Mouse (Mus musculus): Measurements from ENCODE around the gene Dync1li2. TPM values are rescaled to one million over a fixed set of nuclear protein-coding genes. Genes with fewer than 3 reads are reported as not detected.

The Dync1li2 gene
- total and polyA plus RNA-seq, 2 experiments from 2014 or later: 73.4 to 80.5 TPM

- no peak overlapping the region for H3K9ac ChIP-seq (replicated peaks; ENCODE audit: low read length, poor library complexity, severe bottlenecking)
Measured at GRCm38 (mm10) chr8:104412805-104413532, 29.9 kb downstream of the Dync1li2 start.

GRCm38 (mm10) chr8:104411972-104412371 is 30.9 kb downstream of the Dync1li2 start:
- no peak overlapping the region for H3K4me2 ChIP-seq (ENCODE audit: low read depth, low read length, poor library complexity, severe bottlenecking)
- no peak overlapping the region for H3K27ac ChIP-seq (ENCODE audit: low read depth, low read length)
- TF ChIP-seq CTCF (IDR thresholded peaks at IDR 0.05): no peak
- H3K4me1 ChIP-seq (ENCODE audit: insufficient read depth, low read length): no peaks in the 10 kb centered on the region
- no peak overlapping the region for H3K9ac ChIP-seq (replicated peaks; ENCODE audit: low read length, poor library complexity, severe bottlenecking)
- no peaks in the 10 kb centered on the region for H3K27me3 ChIP-seq (ENCODE audit: insufficient read depth, low read length)
- no peak for ATAC-seq (ENCODE audit: low FRiP score)
- no peak overlapping the region for H3K4me3 ChIP-seq (ENCODE audit: low read depth, low read length)
- no peaks in the 10 kb centered on the region for H3K9me3 ChIP-seq (ENCODE audit: low read length)
- H3K36me3 ChIP-seq (ENCODE audit: insufficient read depth, low read length): no peaks in the 10 kb centered on the region
- no peak for DNase-seq (ENCODE audit: low spot score)
- WGBS: 86% methylated on average over 3 of the region's 3 CpGs

More at GRCm38 (mm10) chr8:104412805-104413532, 29.9 kb downstream of the Dync1li2 start:
- no peaks in the 10 kb centered on the region for H3K27me3 ChIP-seq (ENCODE audit: insufficient read depth, low read length)
- H3K9me3 ChIP-seq (ENCODE audit: low read length): no peaks in the 10 kb centered on the region
- H3K36me3 ChIP-seq (ENCODE audit: insufficient read depth, low read length): 0 out of 2 replicates have a peak, but pooled peaks cover 7% of the 10 kb centered on the region
- no peak overlapping the region for H3K27ac ChIP-seq (ENCODE audit: low read depth, low read length)
- no peak overlapping the region for H3K4me2 ChIP-seq (ENCODE audit: low read depth, low read length, poor library complexity, severe bottlenecking)
- H3K4me1 ChIP-seq (ENCODE audit: insufficient read depth, low read length): no peaks in the 10 kb centered on the region
- no peak for TF ChIP-seq CTCF (IDR thresholded peaks at IDR 0.05)
- DNase-seq (ENCODE audit: low spot score) (no peak), ATAC-seq (ENCODE audit: low FRiP score) (no peak)
- 81% methylated on average over 7 of the region's 7 CpGs for WGBS
- no peak overlapping the region for H3K4me3 ChIP-seq (ENCODE audit: low read depth, low read length)

GRCm38 (mm10) chr8:104411468-104411867 is 31.4 kb downstream of the Dync1li2 start:
- no peaks in the 10 kb centered on the region for H3K36me3 ChIP-seq (ENCODE audit: insufficient read depth, low read length)
- no peaks in the 10 kb centered on the region for H3K27me3 ChIP-seq (ENCODE audit: insufficient read depth, low read length)
- no peak overlapping the region for H3K27ac ChIP-seq (ENCODE audit: low read depth, low read length)
- 96% methylated on average over 3 of the region's 3 CpGs for WGBS
- no peak overlapping the region for H3K4me3 ChIP-seq (ENCODE audit: low read depth, low read length)
- H3K4me2 ChIP-seq (ENCODE audit: low read depth, low read length, poor library complexity, severe bottlenecking): no peak overlapping the region
- ATAC-seq (ENCODE audit: low FRiP score) (no peak), DNase-seq (ENCODE audit: low spot score) (no peak)
- no peaks in the 10 kb centered on the region for H3K9me3 ChIP-seq (ENCODE audit: low read length)
- no peaks in the 10 kb centered on the region for H3K4me1 ChIP-seq (ENCODE audit: insufficient read depth, low read length)
- no peak for TF ChIP-seq CTCF (IDR thresholded peaks at IDR 0.05)
- no peak overlapping the region for H3K9ac ChIP-seq (replicated peaks; ENCODE audit: low read length, poor library complexity, severe bottlenecking)

- TF ChIP-seq CTCF (IDR thresholded peaks at IDR 0.05): no peak
- WGBS: 35% methylated on average over 7 of the region's 7 CpGs
- no peaks in the 10 kb centered on the region for H3K9me3 ChIP-seq (ENCODE audit: low read length)
- no peak overlapping the region for H3K4me2 ChIP-seq (ENCODE audit: low read depth, low read length, poor library complexity, severe bottlenecking)
- no peaks in the 10 kb centered on the region for H3K4me1 ChIP-seq (ENCODE audit: insufficient read depth, low read length)
- no peak overlapping the region for H3K4me3 ChIP-seq (ENCODE audit: low read depth, low read length)
- H3K27me3 ChIP-seq (ENCODE audit: insufficient read depth, low read length): no peaks in the 10 kb centered on the region
- DNase-seq (ENCODE audit: low spot score) (no peak), ATAC-seq (ENCODE audit: low FRiP score) (no peak)
- peak overlapping the region; percentile 6; the same call in 1 of the 2 replicates for H3K27ac ChIP-seq (ENCODE audit: low read depth, low read length)
- no peaks in the 10 kb centered on the region for H3K36me3 ChIP-seq (ENCODE audit: insufficient read depth, low read length)
- H3K9ac ChIP-seq (replicated peaks; ENCODE audit: low read length, poor library complexity, severe bottlenecking): no peak overlapping the region
Measured at GRCm38 (mm10) chr8:104410628-104411273, 32.1 kb downstream of the Dync1li2 start.

- ATAC-seq (ENCODE audit: low FRiP score): no peak
- H3K27ac ChIP-seq (ENCODE audit: low read depth, low read length): no peak overlapping the region
- H3K27me3 ChIP-seq (ENCODE audit: insufficient read depth, low read length): no peaks in the 10 kb centered on the region
- no peak for DNase-seq (ENCODE audit: low spot score)
- 86% methylated on average over 7 of the region's 7 CpGs for WGBS
- H3K9ac ChIP-seq (replicated peaks; ENCODE audit: low read length, poor library complexity, severe bottlenecking): no peak overlapping the region
- TF ChIP-seq CTCF (IDR thresholded peaks at IDR 0.05): no peak
- no peaks in the 10 kb centered on the region for H3K36me3 ChIP-seq (ENCODE audit: insufficient read depth, low read length)
- no peak overlapping the region for H3K4me2 ChIP-seq (ENCODE audit: low read depth, low read length, poor library complexity, severe bottlenecking)
- H3K4me3 ChIP-seq (ENCODE audit: low read depth, low read length): no peak overlapping the region
- no peaks in the 10 kb centered on the region for H3K9me3 ChIP-seq (ENCODE audit: low read length)
- H3K4me1 ChIP-seq (ENCODE audit: insufficient read depth, low read length): no peaks in the 10 kb centered on the region
Measured at GRCm38 (mm10) chr8:104408328-104409110, 34.3 kb downstream of the Dync1li2 start.
